Mouse (Mus musculus): ENCODE measurements around the gene Gmeb2.

Gmeb2 gene

GRCm38 (mm10) chr2:181227122-181227521, 60.7 kb downstream of the Gmeb2 start:
- DNase-seq (ENCODE audit: low read depth, low spot score) = no peak

- no peak for DNase-seq (ENCODE audit: low read depth, low spot score)
These were observed 62.8 kb downstream of the Gmeb2 start for GRCm38 (mm10) chr2:181224994-181225393.

- DNase-seq (ENCODE audit: low read depth, low spot score) = no peak
These were observed 67.5 kb downstream of the Gmeb2 start for GRCm38 (mm10) chr2:181220361-181220760.

GRCm38 (mm10) chr2:181219538-181220216, 68.2 kb downstream of the Gmeb2 start, which contains the start of gene Fndc11:
Fndc11 (plus strand) TSS chr2:181220013.
- peak; percentile 96 for DNase-seq (ENCODE audit: low read depth, low spot score)

- DNase-seq (ENCODE audit: low read depth, low spot score) = no peak
These were observed 68.9 kb downstream of the Gmeb2 start for GRCm38 (mm10) chr2:181218881-181219485.

- DNase-seq (ENCODE audit: low read depth, low spot score) = no peak
These were observed 71.8 kb downstream of the Gmeb2 start for GRCm38 (mm10) chr2:181216037-181216436.

GRCm38 (mm10) chr2:181213021-181213445, 74.8 kb downstream of the Gmeb2 start, which contains the start of gene Srms:
Srms (minus strand) TSS chr2:181213185.
- DNase-seq (ENCODE audit: low read depth, low spot score) = peak; percentile 52

GRCm38 (mm10) chr2:181212389-181213020, 75.3 kb downstream of the Gmeb2 start:
- DNase-seq (ENCODE audit: low read depth, low spot score) = peak; percentile 25

GRCm38 (mm10) chr2:181206118-181206517, 81.7 kb downstream of the Gmeb2 start:
- no peak for DNase-seq (ENCODE audit: low read depth, low spot score)

GRCm38 (mm10) chr2:181205678-181206077, 82.2 kb downstream of the Gmeb2 start:
- DNase-seq (ENCODE audit: low read depth, low spot score) = no peak

GRCm38 (mm10) chr2:181202886-181203285, 84.9 kb downstream of the Gmeb2 start:
- no peak for DNase-seq (ENCODE audit: low read depth, low spot score)

GRCm38 (mm10) chr2:181202422-181202821, 85.4 kb downstream of the Gmeb2 start, which contains the start of gene Ptk6:
Ptk6 (minus strand) TSS chr2:181202789.
- DNase-seq (ENCODE audit: low read depth, low spot score) = no peak

GRCm38 (mm10) chr2:181201606-181202005, 86.2 kb downstream of the Gmeb2 start:
- DNase-seq (ENCODE audit: low read depth, low spot score) = no peak

Measured in CD4-positive helper T cell, adult 2 months (primary cell).